In genomic region chr10:81349146-81349545, GRCm38 (mm10) we compare ENCODE assay signal across 8 mouse cellular contexts. TPM values are rescaled to one million over a fixed set of nuclear protein-coding genes. Genes with fewer than 3 reads are reported as not detected.
DNase-seq lines count a peak whose midpoint lies in the region; ATAC-seq and TF ChIP-seq lines count a peak whose summit lies in the region.

No protein-coding gene starts in this region.

- POLR2A ChIA-PET in Patski (lab: Charles Lee): no interaction called here

- in situ Hi-C loops in Patski (cut with MboI; ENCODE audit: low pct_unique_long_range_greater_than_20kb): no loop called here

- no peaks in the 10 kb centered on the region for H3K9me3 ChIP-seq in forebrain, embryonic 16.5 days (ENCODE audit: control insufficient read depth, low read length)
- no peaks in the 10 kb centered on the region for H3K9me3 ChIP-seq in kidney, embryonic 16.5 days (ENCODE audit: low read length)

- no peak overlapping the region; the same call in 1 of the 2 replicates for H3K9ac ChIP-seq in forebrain, embryonic 16.5 days (replicated peaks; ENCODE audit: low read depth, low read length)
- peak overlapping the region; percentile 97 for H3K9ac ChIP-seq in kidney, embryonic 16.5 days (replicated peaks; ENCODE audit: low read length)

- peaks cover 22% of the 10 kb centered on the region for H3K4me1 ChIP-seq in forebrain, embryonic 16.5 days (replicated peaks; ENCODE audit: control insufficient read depth, insufficient read depth, low read length)
- peaks cover 33% of the 10 kb centered on the region for H3K4me1 ChIP-seq in kidney, embryonic 16.5 days (ENCODE audit: insufficient read depth, low read length)

- DNase-seq in adrenal gland, adult (ENCODE audit: inconsistent age in 2 of 2, low spot score in 1 of 2): peak; percentile 70 to 79
- DNase-seq in adrenal gland, postnatal 4 days (ENCODE audit: low spot score in 2 of 2): no peak
- no peak for DNase-seq in Patski (ENCODE audit: low read depth, low spot score)
- no peak for DNase-seq in cerebellum, postnatal 14 days
- DNase-seq in gastrocnemius, postnatal 10 days: no peak

- WGBS in forebrain, embryonic 16.5 days: 5% methylated on average over 12 of the region's 12 CpGs
- 6% methylated on average over 12 of the region's 12 CpGs for WGBS in kidney, embryonic 16.5 days

- no peaks in the 10 kb centered on the region for H3K36me3 ChIP-seq in forebrain, embryonic 16.5 days (ENCODE audit: control insufficient read depth, insufficient read depth)
- H3K36me3 ChIP-seq in kidney, embryonic 16.5 days (ENCODE audit: insufficient read depth, low read length): peaks cover 7% of the 10 kb centered on the region; the same call in 1 of the 2 replicates

- CTCF ChIA-PET in Patski (lab: Charles Lee): no interaction called here

- no peak for TF ChIP-seq CTCF in Patski (IDR thresholded peaks at IDR 0.05)

- ATAC-seq in Patski: peak; percentile 15
- no peak for ATAC-seq in forebrain, embryonic 16.5 days
- ATAC-seq in kidney, embryonic 16.5 days (ENCODE audit: low FRiP score, low TSS enrichment): no peak
- peak; percentile 20; the same call in 1 of the 2 replicates for ATAC-seq in megakaryocyte, adult 5-6 weeks (ENCODE audit: poor library complexity, severe bottlenecking)

- peak overlapping the region; percentile 95 for H3K4me2 ChIP-seq in forebrain, embryonic 16.5 days (ENCODE audit: low read length)
- H3K4me2 ChIP-seq in kidney, embryonic 16.5 days (replicated peaks; ENCODE audit: low read depth, low read length): peak overlapping the region; percentile 90

- H3K27me3 ChIP-seq in Patski: no peaks in the 10 kb centered on the region
- peaks cover 12% of the 10 kb centered on the region for H3K27me3 ChIP-seq in forebrain, embryonic 16.5 days (replicated peaks; ENCODE audit: control insufficient read depth, insufficient read depth, low read length)
- peaks cover 6% of the 10 kb centered on the region; the same call in 1 of the 2 replicates for H3K27me3 ChIP-seq in kidney, embryonic 16.5 days (ENCODE audit: insufficient read depth, low read length)

- no peak overlapping the region for H3K27ac ChIP-seq in forebrain, embryonic 16.5 days (ENCODE audit: low read length)
- H3K27ac ChIP-seq in kidney, embryonic 16.5 days (ENCODE audit: low read length): 0 out of 2 replicates have a peak overlapping the region, but pooled peaks have one; percentile 81

- peak overlapping the region; percentile 70 for H3K4me3 ChIP-seq in forebrain, embryonic 16.5 days (replicated peaks; ENCODE audit: low read length)
- peak overlapping the region; percentile 88 for H3K4me3 ChIP-seq in kidney, embryonic 16.5 days (ENCODE audit: low read length)

RNA-seq across cellular contexts. Expression of gene Hmg20b, which starts 1.1 kb away (rescaled TPM):
- 100 to 1,000 TPM; 107 to 108 TPM for total RNA-seq in adrenal gland, postnatal 4 days (2021)
- polyA plus RNA-seq in Patski (2021): 118 TPM
- 33.4 and 34.2 TPM in 2 replicates for polyA plus RNA-seq in forebrain, embryonic 16.5 days (2015; fragmentation: Nextera tagmentation; extraction: Ambion mirVana)
- 90.6 and 94.5 TPM in 2 replicates for polyA plus RNA-seq in kidney, embryonic 16.5 days (2015; fragmentation: Nextera tagmentation; extraction: Ambion mirVana)
- 27.4 and 33.0 TPM in 2 replicates for total RNA-seq in megakaryocyte, adult 5-6 weeks (2015)
- 18.1 and 24.5 TPM in 2 replicates for total RNA-seq in megakaryocyte, adult 5-6 weeks (2017)
- total RNA-seq in gastrocnemius, postnatal 10 days (2021): 10 to 100 TPM; 26.8 to 41.9 TPM

RNA-seq across cellular contexts. Expression of gene Gipc3, which starts 6.1 kb away (rescaled TPM):
- 1 to 10 TPM; 2.3 to 2.6 TPM for total RNA-seq in adrenal gland, postnatal 4 days (2021)
- 0.46 TPM for polyA plus RNA-seq in Patski (2021)
- not detected in 2 replicates for polyA plus RNA-seq in forebrain, embryonic 16.5 days (2015; fragmentation: Nextera tagmentation; extraction: Ambion mirVana)
- polyA plus RNA-seq in kidney, embryonic 16.5 days (2015; fragmentation: Nextera tagmentation; extraction: Ambion mirVana): 0.09 TPM in 2 replicates
- not detected in 2 replicates for total RNA-seq in megakaryocyte, adult 5-6 weeks (2015)
- not detected in 2 replicates for total RNA-seq in megakaryocyte, adult 5-6 weeks (2017)
- 1 to 10 TPM in 1 of 2 experiments, under 1 TPM in 1; 0.96 to 1.3 TPM for total RNA-seq in gastrocnemius, postnatal 10 days (2021)

RNA-seq across cellular contexts. Expression of gene Mfsd12, which starts 8.1 kb away (rescaled TPM):
- total RNA-seq in adrenal gland, postnatal 4 days (2021): 10 to 100 TPM; 21.2 to 22.0 TPM
- polyA plus RNA-seq in Patski (2021): 23.9 TPM
- 11.4 and 11.5 TPM in 2 replicates for polyA plus RNA-seq in forebrain, embryonic 16.5 days (2015; fragmentation: Nextera tagmentation; extraction: Ambion mirVana)
- 9.8 and 12.5 TPM in 2 replicates for polyA plus RNA-seq in kidney, embryonic 16.5 days (2015; fragmentation: Nextera tagmentation; extraction: Ambion mirVana)
- total RNA-seq in megakaryocyte, adult 5-6 weeks (2015): 4.1 and 4.6 TPM in 2 replicates
- total RNA-seq in megakaryocyte, adult 5-6 weeks (2017): 7.4 TPM in 2 replicates
- total RNA-seq in gastrocnemius, postnatal 10 days (2021): 1 to 10 TPM; 4.5 to 7.5 TPM

RNA-seq across cellular contexts. Expression of gene 4930404N11Rik, which starts 16.5 kb away (rescaled TPM):
- total RNA-seq in adrenal gland, postnatal 4 days (2021): 1 to 10 TPM; 6.3 to 8.2 TPM
- 2.7 TPM for polyA plus RNA-seq in Patski (2021)
- polyA plus RNA-seq in forebrain, embryonic 16.5 days (2015; fragmentation: Nextera tagmentation; extraction: Ambion mirVana): 0.72 and 0.86 TPM in 2 replicates
- polyA plus RNA-seq in kidney, embryonic 16.5 days (2015; fragmentation: Nextera tagmentation; extraction: Ambion mirVana): 0.98 and 1.2 TPM in 2 replicates
- total RNA-seq in megakaryocyte, adult 5-6 weeks (2015): 0.49 and 1.3 TPM in 2 replicates
- total RNA-seq in megakaryocyte, adult 5-6 weeks (2017): 0.37 and 0.49 TPM in 2 replicates
- 1 to 10 TPM in 1 of 2 experiments, under 1 TPM in 1; 0.85 to 1.4 TPM for total RNA-seq in gastrocnemius, postnatal 10 days (2021)

RNA-seq across cellular contexts. Expression of gene Tbxa2r, which starts 20.6 kb away (rescaled TPM):
- 10 to 100 TPM; 27.3 to 30.6 TPM for total RNA-seq in adrenal gland, postnatal 4 days (2021)
- polyA plus RNA-seq in Patski (2021): not detected
- polyA plus RNA-seq in forebrain, embryonic 16.5 days (2015; fragmentation: Nextera tagmentation; extraction: Ambion mirVana): 3.6 and 4.9 TPM in 2 replicates
- polyA plus RNA-seq in kidney, embryonic 16.5 days (2015; fragmentation: Nextera tagmentation; extraction: Ambion mirVana): 19.7 and 20.2 TPM in 2 replicates
- 0.34 and 0.85 TPM in 2 replicates for total RNA-seq in megakaryocyte, adult 5-6 weeks (2015)
- 0.07 and 0.28 TPM in 2 replicates for total RNA-seq in megakaryocyte, adult 5-6 weeks (2017)
- 1 to 10 TPM; 2.3 to 3.8 TPM for total RNA-seq in gastrocnemius, postnatal 10 days (2021)

Comparison
In these comparisons a context has a peak if more than half of its experiments do, and no peak if none do; other contexts are left out.
1. DNase-seq: peak in adrenal gland, adult (2 of 2); none in adrenal gland, postnatal 4 days (0 of 2), Patski (single experiment), cerebellum, postnatal 14 days (0 of 2) and gastrocnemius, postnatal 10 days (single experiment).
2. ATAC-seq: peak in Patski (single experiment) and megakaryocyte, adult 5-6 weeks (single experiment); none in forebrain, embryonic 16.5 days (single experiment) and kidney, embryonic 16.5 days (single experiment).